Mouse (Mus musculus): ENCODE measurements around the gene Jak3. TPM values are rescaled to one million over a fixed set of nuclear protein-coding genes. Genes with fewer than 3 reads are reported as not detected.
A peak's percentile ranks its signal among the peaks of the same experiment; 100 is the strongest.

The Jak3 gene
- total and polyA plus RNA-seq, 3 experiments, result 15.7 to 68.8 (median 29.8) TPM

GRCm38 (mm10) chr8:71709800-71710446 is 33.8 kb downstream of the Jak3 start:
- ATAC-seq (ENCODE audit: extremely low read depth, insufficient number of reproducible peaks, low FRiP score, poor library complexity, severe bottlenecking) (no peak), DNase-seq (ENCODE audit: low spot score) (peak; percentile 47)
- Histone ChIP-seq H3K36me3 (replicated peaks) (peaks cover 64% of the 10 kb centered on the region), H3K9me3 (replicated peaks) (no peaks in the 10 kb centered on the region), H3K4me3 (ENCODE audit: low read depth, low read length) (no peak overlapping the region), H3K4me1 (ENCODE audit: insufficient read depth, low read depth, low read length) (peaks cover 5% of the 10 kb centered on the region; the same call in 1 of the 2 replicates), H3K27me3 (ENCODE audit: insufficient read depth, low read length) (peaks cover 8% of the 10 kb centered on the region; the same call in 1 of the 2 replicates)
- TF ChIP-seq GATA1 (IDR thresholded peaks at IDR 0.05; ENCODE audit: borderline replicate concordance, low read length) (no peak), CTCF (IDR thresholded peaks at IDR 0.05; ENCODE audit: low read depth, low read length) (peak; percentile 72)

GRCm38 (mm10) chr8:71711574-71711973 is 35.5 kb downstream of the Jak3 start:
- peaks cover 5% of the 10 kb centered on the region; the same call in 1 of the 2 replicates for H3K4me1 ChIP-seq (ENCODE audit: insufficient read depth, low read depth, low read length)
- no peak overlapping the region for H3K4me3 ChIP-seq (ENCODE audit: low read depth, low read length)
- H3K36me3 ChIP-seq (replicated peaks), result peaks cover 78% of the 10 kb centered on the region
- peaks cover 8% of the 10 kb centered on the region; the same call in 1 of the 2 replicates for H3K27me3 ChIP-seq (ENCODE audit: insufficient read depth, low read length)
- no peak for DNase-seq (ENCODE audit: low spot score)
- no peaks in the 10 kb centered on the region for H3K9me3 ChIP-seq (replicated peaks)
- ATAC-seq (ENCODE audit: extremely low read depth, insufficient number of reproducible peaks, low FRiP score, poor library complexity, severe bottlenecking), result no peak
- no peak for TF ChIP-seq TAL1 (conservative IDR thresholded peaks at IDR 0.05; ENCODE audit: low read depth, low read length)
- no peak for TF ChIP-seq CTCF (IDR thresholded peaks at IDR 0.05; ENCODE audit: low read depth, low read length)
- TF ChIP-seq POLR2AphosphoS5 (IDR thresholded peaks at IDR 0.05; ENCODE audit: insufficient replicate concordance, low read depth, low read length), result no peak
- TF ChIP-seq GATA2 (IDR thresholded peaks at IDR 0.05; ENCODE audit: borderline replicate concordance, low read depth, low read length), result no peak
- no peak for TF ChIP-seq GATA1 (IDR thresholded peaks at IDR 0.05; ENCODE audit: borderline replicate concordance, low read length)

- H3K9me3 ChIP-seq (replicated peaks), result no peaks in the 10 kb centered on the region
- no peak for TF ChIP-seq TAL1 (conservative IDR thresholded peaks at IDR 0.05; ENCODE audit: low read depth, low read length)
- no peak for TF ChIP-seq CTCF (IDR thresholded peaks at IDR 0.05; ENCODE audit: low read depth, low read length)
- no peak for TF ChIP-seq POLR2AphosphoS5 (IDR thresholded peaks at IDR 0.05; ENCODE audit: insufficient replicate concordance, low read depth, low read length)
- TF ChIP-seq GATA2 (IDR thresholded peaks at IDR 0.05; ENCODE audit: borderline replicate concordance, low read depth, low read length), result no peak
- no peak for TF ChIP-seq GATA1 (IDR thresholded peaks at IDR 0.05; ENCODE audit: borderline replicate concordance, low read length)
- ATAC-seq (ENCODE audit: extremely low read depth, insufficient number of reproducible peaks, low FRiP score, poor library complexity, severe bottlenecking) (no peak), DNase-seq (ENCODE audit: low spot score) (no peak)
- H3K4me3 ChIP-seq (ENCODE audit: low read depth, low read length), result no peak overlapping the region
- no peaks in the 10 kb centered on the region for H3K4me1 ChIP-seq (ENCODE audit: insufficient read depth, low read depth, low read length)
- peaks cover 80% of the 10 kb centered on the region for H3K36me3 ChIP-seq (replicated peaks)
- peaks cover 12% of the 10 kb centered on the region; the same call in 1 of the 2 replicates for H3K27me3 ChIP-seq (ENCODE audit: insufficient read depth, low read length)
Observed at GRCm38 (mm10) chr8:71715531-71715930, 39.4 kb downstream of the Jak3 start.

- no peak overlapping the region for H3K4me3 ChIP-seq (ENCODE audit: low read depth, low read length)
- H3K27me3 ChIP-seq (ENCODE audit: insufficient read depth, low read length), result peaks cover 10% of the 10 kb centered on the region; the same call in 1 of the 2 replicates
- peaks cover 78% of the 10 kb centered on the region for H3K36me3 ChIP-seq (replicated peaks)
- no peak for DNase-seq (ENCODE audit: low spot score)
- no peak for TF ChIP-seq CTCF (IDR thresholded peaks at IDR 0.05; ENCODE audit: low read depth, low read length)
- TF ChIP-seq TAL1 (conservative IDR thresholded peaks at IDR 0.05; ENCODE audit: low read depth, low read length), result no peak
- no peaks in the 10 kb centered on the region for H3K9me3 ChIP-seq (replicated peaks)
- no peak for ATAC-seq (ENCODE audit: extremely low read depth, insufficient number of reproducible peaks, low FRiP score, poor library complexity, severe bottlenecking)
- no peaks in the 10 kb centered on the region for H3K4me1 ChIP-seq (ENCODE audit: insufficient read depth, low read depth, low read length)
Observed at GRCm38 (mm10) chr8:71716561-71717053, 40.5 kb downstream of the Jak3 start.

- H3K36me3 ChIP-seq (replicated peaks), result peaks cover 76% of the 10 kb centered on the region
- peaks cover 9% of the 10 kb centered on the region; the same call in 1 of the 2 replicates for H3K27me3 ChIP-seq (ENCODE audit: insufficient read depth, low read length)
- no peak for DNase-seq (ENCODE audit: low spot score)
- H3K4me3 ChIP-seq (ENCODE audit: low read depth, low read length), result no peak overlapping the region
- H3K9me3 ChIP-seq (replicated peaks), result no peaks in the 10 kb centered on the region
- ATAC-seq (ENCODE audit: extremely low read depth, insufficient number of reproducible peaks, low FRiP score, poor library complexity, severe bottlenecking), result no peak
- no peak for TF ChIP-seq POLR2AphosphoS5 (IDR thresholded peaks at IDR 0.05; ENCODE audit: insufficient replicate concordance, low read depth, low read length)
- no peak for TF ChIP-seq CTCF (IDR thresholded peaks at IDR 0.05; ENCODE audit: low read depth, low read length)
- H3K4me1 ChIP-seq (ENCODE audit: insufficient read depth, low read depth, low read length), result no peaks in the 10 kb centered on the region
Observed at GRCm38 (mm10) chr8:71717096-71717495, 41.0 kb downstream of the Jak3 start.

GRCm38 (mm10) chr8:71718252-71718651 is 42.2 kb downstream of the Jak3 start:
- TF ChIP-seq CTCF (IDR thresholded peaks at IDR 0.05; ENCODE audit: low read depth, low read length) (no peak), TAL1 (conservative IDR thresholded peaks at IDR 0.05; ENCODE audit: low read depth, low read length) (no peak), GATA1 (IDR thresholded peaks at IDR 0.05; ENCODE audit: borderline replicate concordance, low read length) (no peak), GATA2 (IDR thresholded peaks at IDR 0.05; ENCODE audit: borderline replicate concordance, low read depth, low read length) (no peak), POLR2AphosphoS5 (IDR thresholded peaks at IDR 0.05; ENCODE audit: insufficient replicate concordance, low read depth, low read length) (no peak)
- Histone ChIP-seq H3K27me3 (ENCODE audit: insufficient read depth, low read length) (peaks cover 9% of the 10 kb centered on the region; the same call in 1 of the 2 replicates), H3K4me1 (ENCODE audit: insufficient read depth, low read depth, low read length) (no peaks in the 10 kb centered on the region), H3K36me3 (replicated peaks) (peaks cover 64% of the 10 kb centered on the region), H3K9me3 (replicated peaks) (no peaks in the 10 kb centered on the region), H3K4me3 (ENCODE audit: low read depth, low read length) (no peak overlapping the region)
- DNase-seq (ENCODE audit: low spot score) (no peak), ATAC-seq (ENCODE audit: extremely low read depth, insufficient number of reproducible peaks, low FRiP score, poor library complexity, severe bottlenecking) (no peak)

Measured in G1E (cell line).